Mouse (Mus musculus): ENCODE measurements at regions not wholly inside any gene's neighbourhood (a gene's known extent, or its start where the extent isn't known, plus 50 kb on each side); places are given as distances from the start of the nearest gene placed in this dataset.
A peak's percentile ranks its signal among the peaks of the same experiment; 100 is the strongest.

DNA sequence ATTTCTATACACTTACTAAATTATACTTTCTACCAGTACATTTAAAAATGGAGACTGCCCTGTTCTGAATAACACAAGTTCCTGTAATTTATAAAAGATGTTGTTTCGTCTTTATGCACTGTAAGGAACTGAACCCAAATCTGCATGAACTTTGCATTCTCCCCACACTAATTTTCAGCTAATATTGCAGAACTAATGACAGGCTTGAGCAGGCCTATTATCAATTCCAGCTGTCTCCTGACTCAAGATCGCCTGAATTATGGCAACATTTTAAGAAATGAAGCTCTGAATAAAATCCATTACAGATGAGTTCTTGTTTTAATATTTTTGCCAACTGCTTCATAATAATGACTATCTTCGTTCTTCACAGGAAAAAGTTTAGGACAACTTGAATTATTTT lies 1427.0 kb downstream of the Efnb2 start:
- no peak for DNase-seq (ENCODE audit: low spot score)
- Histone ChIP-seq H3K27ac (ENCODE audit: low read depth, low read length) (no peak overlapping the region), H3K9ac (ENCODE audit: low read depth, low read length) (no peak overlapping the region), H3K27me3 (ENCODE audit: control insufficient read depth, insufficient read depth, low read length) (no peaks in the 10 kb centered on the region), H3K4me1 (replicated peaks; ENCODE audit: control insufficient read depth, insufficient read depth, low read length) (no peaks in the 10 kb centered on the region), H3K4me2 (replicated peaks; ENCODE audit: low read depth, low read length) (no peak overlapping the region), H3K4me3 (ENCODE audit: low read depth, low read length) (no peak overlapping the region), H3K36me3 (ENCODE audit: control insufficient read depth, insufficient read depth, low read length) (no peaks in the 10 kb centered on the region), H3K9me3 (ENCODE audit: control insufficient read depth, low read length) (no peaks in the 10 kb centered on the region)
- WGBS: 86% methylated on average over 3 of the region's 3 CpGs
- ATAC-seq (ENCODE audit: low FRiP score): no peak

DNA sequence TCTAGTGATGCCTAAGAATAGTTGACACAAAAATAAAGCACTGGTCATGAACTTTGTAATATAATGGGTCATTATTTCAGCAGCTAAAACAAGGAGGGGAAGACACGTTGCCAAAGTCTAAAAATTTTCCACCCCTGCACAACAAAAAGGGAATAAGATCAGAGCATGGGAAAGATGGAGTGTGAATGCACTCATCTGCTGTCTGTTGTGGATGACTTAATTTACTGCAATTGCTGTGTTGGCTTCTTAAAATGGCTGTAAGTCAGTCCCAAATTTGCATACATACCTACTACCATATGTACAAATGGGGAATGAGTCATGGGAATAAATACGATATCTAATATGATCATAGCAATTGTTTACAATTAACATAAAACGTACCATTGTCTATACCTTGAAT lies 1441.7 kb downstream of the Efnb2 start:
- Histone ChIP-seq H3K36me3 (ENCODE audit: control insufficient read depth, insufficient read depth, low read length) (no peaks in the 10 kb centered on the region), H3K9ac (ENCODE audit: low read depth, low read length) (no peak overlapping the region), H3K27ac (ENCODE audit: low read depth, low read length) (no peak overlapping the region), H3K9me3 (ENCODE audit: control insufficient read depth, low read length) (no peaks in the 10 kb centered on the region), H3K4me1 (replicated peaks; ENCODE audit: control insufficient read depth, insufficient read depth, low read length) (no peaks in the 10 kb centered on the region), H3K4me2 (replicated peaks; ENCODE audit: low read depth, low read length) (no peak overlapping the region), H3K27me3 (ENCODE audit: control insufficient read depth, insufficient read depth, low read length) (no peaks in the 10 kb centered on the region), H3K4me3 (ENCODE audit: low read depth, low read length) (no peak overlapping the region)
- ATAC-seq (ENCODE audit: low FRiP score) (no peak), DNase-seq (ENCODE audit: low spot score) (no peak)
- WGBS: 80% methylated on average over 3 of the region's 3 CpGs

DNA sequence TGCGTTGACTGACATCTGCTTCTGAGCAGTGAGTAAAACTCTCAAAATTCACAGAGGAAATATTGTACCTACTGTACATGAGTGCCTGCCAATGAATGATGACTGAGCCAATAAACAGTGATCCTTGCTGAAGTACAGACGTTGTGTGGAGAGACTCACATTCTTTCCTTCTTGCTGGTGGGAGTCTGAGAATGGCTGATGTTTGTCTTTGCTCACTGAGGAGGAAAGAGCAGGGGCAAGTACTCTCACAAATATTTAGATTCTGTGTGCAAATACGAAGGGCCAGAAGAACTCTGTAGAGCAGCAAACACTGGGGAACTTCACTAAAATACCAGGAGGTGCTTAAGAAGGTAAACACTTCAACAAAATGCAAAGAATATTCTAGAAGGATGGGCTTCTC lies 1453.9 kb downstream of the Efnb2 start:
- Histone ChIP-seq H3K9me3 (ENCODE audit: control insufficient read depth, low read length) (no peaks in the 10 kb centered on the region), H3K27ac (ENCODE audit: low read depth, low read length) (no peak overlapping the region), H3K9ac (ENCODE audit: low read depth, low read length) (no peak overlapping the region), H3K4me2 (replicated peaks; ENCODE audit: low read depth, low read length) (no peak overlapping the region), H3K4me3 (ENCODE audit: low read depth, low read length) (no peak overlapping the region), H3K27me3 (ENCODE audit: control insufficient read depth, insufficient read depth, low read length) (no peaks in the 10 kb centered on the region), H3K36me3 (ENCODE audit: control insufficient read depth, insufficient read depth, low read length) (no peaks in the 10 kb centered on the region), H3K4me1 (replicated peaks; ENCODE audit: control insufficient read depth, insufficient read depth, low read length) (no peaks in the 10 kb centered on the region)
- 47% methylated on average over 3 of the region's 3 CpGs for WGBS
- DNase-seq (ENCODE audit: low spot score) (no peak), ATAC-seq (ENCODE audit: low FRiP score) (no peak)

DNA sequence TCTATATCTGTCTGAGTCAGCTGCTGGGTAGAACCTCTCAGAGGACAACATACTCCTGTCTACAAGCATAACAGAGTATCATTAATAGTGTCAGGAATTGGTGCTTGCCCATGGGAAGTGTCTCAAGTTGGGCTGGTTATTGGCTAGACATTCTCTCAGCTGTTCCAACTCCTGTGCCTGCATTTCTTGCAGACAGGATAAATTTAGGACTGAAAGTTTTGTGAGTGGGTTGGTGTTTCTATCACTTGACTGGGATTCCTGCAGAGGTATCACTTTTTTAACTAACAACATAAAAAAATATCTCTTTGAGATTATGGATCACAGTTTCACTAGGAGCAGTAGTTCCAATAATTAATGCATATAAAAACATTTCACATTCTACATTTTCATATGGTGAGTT lies 1454.4 kb downstream of the Efnb2 start:
- Histone ChIP-seq H3K4me2 (replicated peaks; ENCODE audit: low read depth, low read length) (no peak overlapping the region), H3K27me3 (ENCODE audit: control insufficient read depth, insufficient read depth, low read length) (no peaks in the 10 kb centered on the region), H3K27ac (ENCODE audit: low read depth, low read length) (no peak overlapping the region), H3K4me3 (ENCODE audit: low read depth, low read length) (no peak overlapping the region), H3K36me3 (ENCODE audit: control insufficient read depth, insufficient read depth, low read length) (no peaks in the 10 kb centered on the region), H3K4me1 (replicated peaks; ENCODE audit: control insufficient read depth, insufficient read depth, low read length) (no peaks in the 10 kb centered on the region), H3K9me3 (ENCODE audit: control insufficient read depth, low read length) (no peaks in the 10 kb centered on the region), H3K9ac (ENCODE audit: low read depth, low read length) (no peak overlapping the region)
- ATAC-seq (ENCODE audit: low FRiP score): no peak
- no peak for DNase-seq (ENCODE audit: low spot score)

DNA sequence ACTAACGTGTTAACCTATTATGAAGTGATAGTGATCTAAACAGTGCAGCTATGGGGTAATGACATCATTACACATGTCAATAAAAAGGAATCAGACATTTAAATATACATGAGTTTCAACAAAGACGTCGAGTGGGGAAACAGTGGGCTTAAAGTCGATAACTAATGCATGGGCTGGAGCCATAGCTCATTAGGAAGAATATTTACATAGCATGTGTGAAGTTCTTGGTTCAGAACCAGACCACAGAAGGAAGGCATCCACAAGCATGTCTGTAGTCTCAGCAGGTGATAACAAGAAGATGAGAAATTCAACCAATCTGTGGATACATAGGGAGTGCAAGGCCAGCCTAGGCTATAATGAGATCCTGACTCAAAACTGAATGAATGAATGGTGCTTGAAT lies 1456.0 kb downstream of the Efnb2 start:
- ATAC-seq (ENCODE audit: low FRiP score) (no peak), DNase-seq (ENCODE audit: low spot score) (no peak)
- H3K4me1 ChIP-seq (replicated peaks; ENCODE audit: control insufficient read depth, insufficient read depth, low read length): no peaks in the 10 kb centered on the region
- WGBS: 88% methylated on average over 4 of the region's 4 CpGs
- H3K27me3 ChIP-seq (ENCODE audit: control insufficient read depth, insufficient read depth, low read length): no peaks in the 10 kb centered on the region
- H3K27ac ChIP-seq (ENCODE audit: low read depth, low read length): no peak overlapping the region
- H3K9me3 ChIP-seq (ENCODE audit: control insufficient read depth, low read length): no peaks in the 10 kb centered on the region
- H3K4me2 ChIP-seq (replicated peaks; ENCODE audit: low read depth, low read length): no peak overlapping the region
- H3K36me3 ChIP-seq (ENCODE audit: control insufficient read depth, insufficient read depth, low read length): no peaks in the 10 kb centered on the region
- no peak overlapping the region for H3K4me3 ChIP-seq (ENCODE audit: low read depth, low read length)
- no peak overlapping the region for H3K9ac ChIP-seq (ENCODE audit: low read depth, low read length)

DNA sequence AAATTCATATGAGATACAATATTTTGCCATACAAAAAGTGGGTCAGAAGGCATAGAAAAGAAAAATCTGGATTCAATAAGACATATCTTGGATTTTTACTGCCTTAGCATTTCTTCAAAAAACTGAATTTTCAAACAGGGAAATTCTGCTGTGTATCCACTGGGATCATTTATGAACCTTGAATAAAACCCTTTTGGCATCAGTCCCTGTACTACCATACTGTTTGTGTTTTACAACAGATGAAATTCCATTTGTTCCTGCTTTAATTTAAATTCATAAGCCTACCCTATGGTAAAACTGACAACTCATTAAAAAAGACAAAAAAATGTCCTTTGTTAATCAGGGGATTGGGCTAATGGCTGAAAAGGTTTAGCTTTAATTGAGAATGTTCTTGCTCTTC lies 1470.3 kb downstream of the Efnb2 start:
- Histone ChIP-seq H3K4me1 (replicated peaks; ENCODE audit: control insufficient read depth, insufficient read depth, low read length) (no peaks in the 10 kb centered on the region), H3K27me3 (ENCODE audit: control insufficient read depth, insufficient read depth, low read length) (no peaks in the 10 kb centered on the region), H3K9me3 (ENCODE audit: control insufficient read depth, low read length) (no peaks in the 10 kb centered on the region), H3K36me3 (ENCODE audit: control insufficient read depth, insufficient read depth, low read length) (no peaks in the 10 kb centered on the region), H3K4me3 (ENCODE audit: low read depth, low read length) (no peak overlapping the region), H3K4me2 (replicated peaks; ENCODE audit: low read depth, low read length) (no peak overlapping the region), H3K27ac (ENCODE audit: low read depth, low read length) (no peak overlapping the region), H3K9ac (ENCODE audit: low read depth, low read length) (no peak overlapping the region)
- ATAC-seq (ENCODE audit: low FRiP score) (no peak), DNase-seq (ENCODE audit: low spot score) (no peak)

DNA sequence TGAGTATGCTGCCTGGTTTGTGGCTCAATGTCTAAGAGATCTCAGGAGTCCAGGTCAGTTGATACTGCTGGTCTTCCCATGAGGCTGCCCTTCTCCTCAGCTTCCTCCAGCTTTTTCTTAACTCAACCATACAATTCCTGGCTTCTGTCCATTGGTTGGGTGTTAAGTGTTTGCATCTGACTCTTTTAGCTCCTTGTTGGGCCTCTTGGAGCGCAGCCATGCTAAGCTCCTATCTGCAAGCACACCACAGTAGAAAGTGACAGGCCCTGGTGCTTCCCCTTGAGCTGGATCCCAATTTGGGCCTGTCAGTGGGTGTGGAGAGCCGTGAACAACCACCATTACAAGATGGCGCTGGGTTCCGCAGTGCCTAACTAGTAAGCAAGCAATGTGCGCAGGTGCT lies 1497.7 kb downstream of the Efnb2 start:
- no peaks in the 10 kb centered on the region for H3K36me3 ChIP-seq (ENCODE audit: control insufficient read depth, insufficient read depth, low read length)
- 96% methylated on average over 5 of the region's 5 CpGs for WGBS
- no peak overlapping the region for H3K9ac ChIP-seq (ENCODE audit: low read depth, low read length)
- no peak overlapping the region for H3K4me3 ChIP-seq (ENCODE audit: low read depth, low read length)
- H3K4me1 ChIP-seq (replicated peaks; ENCODE audit: control insufficient read depth, insufficient read depth, low read length): no peaks in the 10 kb centered on the region
- no peaks in the 10 kb centered on the region for H3K27me3 ChIP-seq (ENCODE audit: control insufficient read depth, insufficient read depth, low read length)
- no peak overlapping the region for H3K27ac ChIP-seq (ENCODE audit: low read depth, low read length)
- no peak for ATAC-seq (ENCODE audit: low FRiP score)
- DNase-seq (ENCODE audit: low spot score): no peak
- no peaks in the 10 kb centered on the region for H3K9me3 ChIP-seq (ENCODE audit: control insufficient read depth, low read length)
- no peak overlapping the region for H3K4me2 ChIP-seq (replicated peaks; ENCODE audit: low read depth, low read length)

DNA sequence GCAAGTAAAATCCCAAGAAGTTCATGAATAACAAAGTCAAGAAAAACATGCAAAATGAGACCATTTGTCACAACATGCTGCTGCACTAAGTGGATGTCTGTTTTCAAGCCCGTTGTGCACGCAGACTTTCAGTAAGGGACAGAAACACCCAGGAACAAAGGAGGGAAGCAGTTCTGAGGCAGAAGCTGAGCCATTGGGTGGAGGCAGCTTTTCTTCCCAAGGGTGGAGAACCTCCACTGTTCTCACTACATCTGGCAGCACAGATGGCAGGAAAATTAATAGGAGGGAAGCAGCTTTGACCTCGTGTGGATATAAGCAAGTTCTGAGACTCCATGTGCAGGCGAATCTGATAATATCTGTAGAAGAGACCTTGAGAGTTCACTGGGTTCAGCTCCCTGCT lies 1529.3 kb downstream of the Efnb2 start:
- H3K27me3 ChIP-seq (ENCODE audit: control insufficient read depth, insufficient read depth, low read length): no peaks in the 10 kb centered on the region
- 0 out of 2 replicates have a peak overlapping the region, but pooled peaks have one; percentile 33 for H3K27ac ChIP-seq (ENCODE audit: low read depth, low read length)
- H3K9me3 ChIP-seq (ENCODE audit: control insufficient read depth, low read length): no peaks in the 10 kb centered on the region
- no peak overlapping the region for H3K4me2 ChIP-seq (replicated peaks; ENCODE audit: low read depth, low read length)
- no peaks in the 10 kb centered on the region for H3K36me3 ChIP-seq (ENCODE audit: control insufficient read depth, insufficient read depth, low read length)
- ATAC-seq (ENCODE audit: low FRiP score): peak; percentile 61; the same call in 1 of the 2 replicates
- H3K4me1 ChIP-seq (replicated peaks; ENCODE audit: control insufficient read depth, insufficient read depth, low read length): no peaks in the 10 kb centered on the region
- H3K9ac ChIP-seq (ENCODE audit: low read depth, low read length): no peak overlapping the region
- no peak overlapping the region for H3K4me3 ChIP-seq (ENCODE audit: low read depth, low read length)
- peak; percentile 19 for DNase-seq (ENCODE audit: low spot score)
- 30% methylated on average over 4 of the region's 4 CpGs for WGBS

DNA sequence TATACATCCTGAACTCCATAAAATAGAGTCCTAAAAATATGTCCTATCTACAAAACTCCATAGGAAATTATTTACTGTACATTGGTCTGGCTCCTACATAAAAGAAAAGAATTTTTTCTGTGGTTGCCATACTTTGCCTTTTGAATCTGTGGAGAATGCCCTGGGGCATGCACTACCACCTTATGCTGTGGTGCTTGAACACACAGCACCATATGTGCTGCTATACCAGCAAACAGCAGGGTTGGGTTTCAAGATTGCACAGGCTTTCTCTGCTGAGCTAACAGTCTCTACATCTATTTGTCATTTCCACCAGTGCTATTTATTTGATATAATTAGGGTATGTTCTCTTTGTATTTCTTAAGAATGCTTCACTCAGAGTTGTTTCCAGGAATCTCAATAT lies 1552.2 kb downstream of the Efnb2 start:
- Histone ChIP-seq H3K4me3 (ENCODE audit: low read depth, low read length) (no peak overlapping the region), H3K4me1 (replicated peaks; ENCODE audit: control insufficient read depth, insufficient read depth, low read length) (no peaks in the 10 kb centered on the region), H3K36me3 (ENCODE audit: control insufficient read depth, insufficient read depth, low read length) (no peaks in the 10 kb centered on the region), H3K27me3 (ENCODE audit: control insufficient read depth, insufficient read depth, low read length) (no peaks in the 10 kb centered on the region), H3K27ac (ENCODE audit: low read depth, low read length) (no peak overlapping the region), H3K9ac (ENCODE audit: low read depth, low read length) (no peak overlapping the region), H3K9me3 (ENCODE audit: control insufficient read depth, low read length) (no peaks in the 10 kb centered on the region), H3K4me2 (replicated peaks; ENCODE audit: low read depth, low read length) (no peak overlapping the region)
- ATAC-seq (ENCODE audit: low FRiP score) (no peak), DNase-seq (ENCODE audit: low spot score) (no peak)

Data from hindbrain, embryonic 11.5 days (tissue).